Mouse (Mus musculus) spleen, adult 2 months (tissue): ENCODE measurements around the gene Gm8108. TPM values are rescaled to one million over a fixed set of nuclear protein-coding genes. Genes with fewer than 3 reads are reported as not detected.
"Not testable (repeated sequence)": the region's sequence is repeated elsewhere in the genome, so short reads cannot be mapped to it uniquely, and the experiment has no call there.

Source experiments
- DNase-seq, 2 experiments: peaks; one replicate each; pipeline versions ENCODE4 v3.0.0 to v3.0.0-alpha.2; 2012 to 2021; ENCODE audit warnings: low spot score in 2 of 2, low read depth in 1 of 2
- H3K27ac ChIP-seq: fragments of 200-500 bp; 2 replicates; pipeline ENCODE4 v1.5.1; 2012; ENCODE audit warnings: low read length, inconsistent platforms; ENCODE audit not compliant: insufficient read depth
- H3K27me3 ChIP-seq: fragments of 200-500 bp; 2 replicates; pipeline ENCODE4 v1.6.1; 2012; ENCODE audit warnings: mild to moderate bottlenecking, moderate library complexity, low read length, inconsistent platforms; ENCODE audit not compliant: control insufficient read depth, insufficient read depth
- H3K36me3 ChIP-seq: fragments of 200-500 bp; 2 replicates; pipeline ENCODE4 v1.6.1; 2012; ENCODE audit warnings: mild to moderate bottlenecking, low read length, inconsistent platforms; ENCODE audit not compliant: control insufficient read depth, insufficient read depth
- H3K4me1 ChIP-seq: fragments of 200-500 bp; 2 replicates; pipeline ENCODE4 v1.6.1; 2011; ENCODE audit warnings: inconsistent platforms; ENCODE audit not compliant: control insufficient read depth, insufficient read depth, insufficient read length
- H3K4me3 ChIP-seq: fragments of 200-500 bp; 2 replicates; pipeline ENCODE4 v1.5.1; 2011; ENCODE audit warnings: mild to moderate bottlenecking, inconsistent platforms; ENCODE audit not compliant: insufficient read depth, insufficient read length; ENCODE audit errors: extremely low read depth
- WGBS: fragments of 180-500 bp; shearing (Covaris S2); methylation state at CpG from one replicate; pipeline ENCODE4 v1.1.7; 2018; 5-methylcytosine and 5-hydroxymethylcytosine counted together
- polyA plus RNA-seq: library from polyadenylated mRNA; depleted of rRNA; stranded (reverse); fragments of >200 nt; gene quantifications from 2 replicates; pipeline ENCODE4 v1.2.3, GENCODE M21; 2012; rRNA removed

The Gm8108 gene
- polyA plus RNA-seq = not detected in 2 replicates

DNA sequence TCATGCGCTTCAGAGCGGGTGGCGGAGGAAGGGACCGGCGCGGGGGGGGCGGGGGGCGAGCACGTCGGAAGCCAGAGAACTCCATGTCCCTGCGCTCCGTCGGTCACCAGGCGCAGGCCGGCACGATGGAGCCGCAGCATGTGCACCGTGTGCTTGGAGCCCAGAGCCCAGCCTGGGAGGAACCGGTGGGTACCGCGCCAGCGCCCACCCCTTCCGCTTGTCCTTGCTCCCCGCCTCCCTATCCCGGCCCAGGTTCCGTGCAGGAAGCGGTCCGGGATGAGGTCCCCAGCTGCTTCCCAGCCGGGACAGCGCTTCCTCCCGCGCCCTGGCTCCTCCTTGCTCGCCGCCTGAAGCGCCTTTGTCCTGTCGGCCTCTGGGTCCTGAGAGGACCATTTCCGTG is at the start of gene Gm8108:
Gene Gm8108 (plus strand): TSS at position 101 of the 400 bp plus-strand sequence.
- H3K4me1 ChIP-seq, DNase-seq, H3K4me3 ChIP-seq, H3K27me3 ChIP-seq, H3K27ac ChIP-seq, H3K36me3 ChIP-seq: not testable (repeated sequence)
- WGBS = 8% methylated on average over 36 of the region's 37 CpGs

DNA sequence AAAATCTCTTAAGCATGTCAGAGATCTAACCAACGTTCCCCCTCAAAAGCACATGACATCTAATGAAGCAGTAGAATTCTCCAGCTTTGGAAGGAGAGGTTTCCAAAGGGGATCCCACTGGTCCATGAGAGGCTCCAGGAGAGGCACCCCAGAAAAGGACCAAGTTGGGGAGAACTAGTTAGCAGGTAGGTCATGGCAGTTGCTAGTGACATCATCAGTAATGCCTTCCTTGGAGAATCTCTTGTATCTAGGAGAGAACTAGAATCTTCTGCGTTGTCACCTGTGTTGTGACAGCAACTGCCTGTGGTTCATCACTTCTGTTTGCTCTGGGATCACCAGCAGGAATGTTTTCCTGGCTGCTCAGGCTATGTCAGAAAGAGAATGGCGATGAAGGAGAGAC is 26.5 kb upstream of the Gm8108 start, which contains the start of gene Gm3115:
Gene Gm3115 (plus strand): TSS at position 301 of the 400 bp plus-strand sequence.
- H3K36me3 ChIP-seq, H3K27ac ChIP-seq, H3K4me3 ChIP-seq, DNase-seq, H3K4me1 ChIP-seq, H3K27me3 ChIP-seq: not testable (repeated sequence)
- 53% methylated on average over 3 of the region's 3 CpGs for WGBS

DNA sequence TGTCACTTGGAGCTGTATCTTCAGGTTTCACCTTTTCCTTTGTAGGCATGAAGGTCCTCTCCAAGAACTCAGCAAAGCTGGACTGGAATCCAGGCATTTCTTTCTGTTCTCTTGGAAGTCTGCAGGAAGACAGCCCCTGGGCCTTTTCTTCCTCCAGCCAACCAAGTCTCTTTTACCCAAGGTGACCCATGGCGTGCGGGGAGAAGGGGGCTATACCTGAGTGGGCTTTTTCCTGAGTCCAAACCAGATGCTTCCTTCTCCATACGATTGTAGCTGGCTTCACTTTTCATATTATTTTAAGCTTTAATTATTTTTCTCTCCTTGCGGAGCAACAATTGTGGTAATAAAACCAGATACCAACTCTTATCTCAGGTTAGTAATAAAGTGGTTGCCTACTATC is 31.3 kb downstream of the Gm8108 start:
- H3K27ac ChIP-seq, H3K36me3 ChIP-seq, H3K4me3 ChIP-seq, H3K27me3 ChIP-seq, DNase-seq, H3K4me1 ChIP-seq: not testable (repeated sequence)
- 83% methylated on average over 4 of the region's 4 CpGs for WGBS

DNA sequence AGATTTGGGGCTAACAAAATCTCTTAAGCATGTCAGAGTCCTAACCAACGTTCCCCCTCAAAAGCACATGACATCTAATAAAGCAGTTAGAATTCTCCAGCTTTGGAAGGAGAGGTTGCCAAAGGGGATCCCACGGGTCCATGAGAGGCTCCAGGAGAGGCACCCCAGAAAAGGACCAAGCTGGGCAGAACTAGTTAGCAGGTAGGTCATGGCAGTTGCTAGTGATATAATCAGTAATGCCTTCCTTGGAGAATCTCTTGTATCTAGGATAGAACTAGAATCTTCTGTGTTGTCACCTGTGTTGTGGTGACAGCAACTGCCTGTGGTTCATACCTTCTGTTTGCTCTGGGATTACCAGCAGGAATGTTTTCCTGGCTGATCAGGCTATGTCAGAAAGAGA is 54.4 kb downstream of the Gm8108 start, which contains the start of gene Gm3127:
Gene Gm3127 (plus strand): TSS at position 301 of the 400 bp plus-strand sequence.
- not testable (repeated sequence) for H3K27ac ChIP-seq, H3K27me3 ChIP-seq, H3K4me3 ChIP-seq, DNase-seq, H3K4me1 ChIP-seq, H3K36me3 ChIP-seq
- WGBS = 83% methylated on average over 1 of the region's 2 CpGs

DNA sequence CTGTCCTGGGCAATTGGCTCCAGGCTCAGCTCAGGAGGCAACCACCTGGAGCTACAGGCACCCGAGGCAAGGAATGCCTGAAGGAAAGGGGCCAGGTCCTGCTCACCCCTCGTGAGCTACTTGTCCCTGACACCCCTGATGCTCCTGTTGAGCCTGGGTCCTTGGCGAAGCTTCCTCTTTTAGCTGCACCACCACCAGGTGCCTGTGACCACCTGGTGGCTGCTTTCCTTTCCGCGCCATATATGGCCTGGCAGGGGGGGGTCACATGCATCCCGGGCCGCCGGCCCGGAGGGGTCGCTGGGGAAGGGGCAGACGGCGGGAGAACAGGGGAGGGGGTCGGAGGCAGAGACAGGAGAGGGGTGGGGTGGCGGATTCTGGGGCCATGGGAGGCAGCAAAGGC is 71.7 kb downstream of the Gm8108 start:
- H3K4me1 ChIP-seq, H3K36me3 ChIP-seq, H3K27ac ChIP-seq, H3K27me3 ChIP-seq, H3K4me3 ChIP-seq, DNase-seq: not testable (repeated sequence)
- 15% methylated on average over 14 of the region's 14 CpGs for WGBS

Other genes starting within 250 kb of the Gm8108 start
- gene Gm2916, start 226.4 kb upstream of the Gm8108 start, polyA plus RNA-seq = not detected in 2 replicates
- gene Gm3029, start 178.8 kb upstream of the Gm8108 start, polyA plus RNA-seq = not detected in 2 replicates
- not detected in 2 replicates for gene Gm3095, start 147.0 kb upstream of the Gm8108 start, polyA plus RNA-seq
- not detected in 2 replicates for gene Gm3099, start 112.1 kb upstream of the Gm8108 start, polyA plus RNA-seq
- 0.05 TPM in 1 of 2 replicates, not detected in the other for gene Gm5796, start 86.6 kb upstream of the Gm8108 start, polyA plus RNA-seq
- gene Gm3115, start 26.4 kb upstream of the Gm8108 start, polyA plus RNA-seq = not detected in 2 replicates
- not detected in 2 replicates for gene Gm3127, start 54.5 kb downstream of the Gm8108 start, polyA plus RNA-seq
- gene Gm2974, start 72.0 kb downstream of the Gm8108 start, polyA plus RNA-seq = not detected in 2 replicates
- not detected in 2 replicates for gene Gm3138, start 139.1 kb downstream of the Gm8108 start, polyA plus RNA-seq
- gene Gm3149, start 206.8 kb downstream of the Gm8108 start, polyA plus RNA-seq = not detected in 2 replicates
- not detected in 2 replicates for gene 2610042L04Rik, start 224.2 kb downstream of the Gm8108 start, polyA plus RNA-seq